Mouse (Mus musculus): ENCODE data around the gene Olfr1. TPM values are rescaled to one million over a fixed set of nuclear protein-coding genes. Genes with fewer than 3 reads are reported as not detected.

Olfr1 gene
- polyA plus RNA-seq (2015; fragmentation: Illumina TruSeq; extraction: RNeasy Lipid Tissue Mini Kit (QIAGEN cat#74804); ENCODE audit: insufficient read depth, low replicate concordance) = not detected

DNA sequence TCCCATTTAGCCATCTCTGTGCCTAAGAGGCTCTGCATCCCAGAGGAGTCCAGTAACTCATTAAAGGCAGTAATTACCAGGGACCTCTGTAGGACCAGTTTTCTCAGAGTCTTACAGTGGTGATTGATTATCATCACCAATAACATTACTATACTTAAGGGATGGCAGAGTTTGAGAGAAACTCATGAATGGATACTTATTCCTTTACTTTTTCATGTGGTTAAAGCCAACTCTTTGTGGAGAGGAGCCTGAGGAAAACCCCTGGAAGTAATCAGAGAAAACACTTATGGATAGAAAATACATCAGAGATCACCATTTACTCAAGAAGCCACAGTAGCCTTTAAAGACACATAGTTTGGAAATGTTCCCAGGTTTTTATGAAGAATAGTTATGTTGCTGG lies at the start of gene Olfr1:
Gene Olfr1 (minus strand): TSS at position 101 of the 400 bp plus-strand sequence.

DNA sequence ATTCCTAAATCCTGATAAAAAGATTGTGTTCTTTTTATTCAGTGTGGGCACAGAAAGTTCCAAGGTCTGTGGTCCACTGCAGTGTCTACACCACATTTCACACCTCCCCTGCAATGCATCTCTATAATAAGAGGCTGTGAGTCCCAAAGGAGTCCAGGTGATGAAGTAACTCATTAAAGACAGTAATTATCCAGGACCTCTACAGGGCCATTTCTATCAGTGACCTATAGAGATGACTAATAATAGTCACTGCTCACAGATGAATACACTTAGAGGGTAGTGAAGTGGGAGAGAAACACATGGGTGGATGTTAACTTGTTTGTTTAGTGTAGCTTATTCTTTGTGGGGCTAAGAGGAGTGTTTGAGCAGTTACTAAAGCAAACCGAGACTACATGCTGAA lies 29.0 kb upstream of the Olfr1 start, which contains the start of gene Olfr378:
Gene Olfr378 (minus strand): TSS at position 101 of the 400 bp plus-strand sequence.

DNA sequence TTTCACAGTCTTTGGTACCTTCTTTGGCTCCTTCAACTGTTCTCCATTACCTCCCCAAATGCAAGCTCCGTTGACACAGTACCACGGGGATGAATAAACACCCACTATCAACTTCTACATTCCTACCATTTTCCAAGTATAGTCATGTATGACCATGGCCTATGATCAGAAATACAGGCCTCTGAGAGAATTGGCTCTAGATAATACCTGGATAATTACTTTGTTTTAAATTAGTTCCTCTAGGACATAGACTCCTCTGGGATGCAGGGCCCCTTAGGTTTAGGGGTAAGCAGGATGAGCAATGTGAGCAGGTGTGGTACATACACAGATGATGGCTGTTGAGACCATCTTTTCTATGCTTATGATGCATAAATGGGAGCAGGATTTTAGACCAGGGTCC lies 28.5 kb downstream of the Olfr1 start, which contains the start of gene Olfr376:
Gene Olfr376 (plus strand): TSS at position 301 of the 400 bp plus-strand sequence.

DNA sequence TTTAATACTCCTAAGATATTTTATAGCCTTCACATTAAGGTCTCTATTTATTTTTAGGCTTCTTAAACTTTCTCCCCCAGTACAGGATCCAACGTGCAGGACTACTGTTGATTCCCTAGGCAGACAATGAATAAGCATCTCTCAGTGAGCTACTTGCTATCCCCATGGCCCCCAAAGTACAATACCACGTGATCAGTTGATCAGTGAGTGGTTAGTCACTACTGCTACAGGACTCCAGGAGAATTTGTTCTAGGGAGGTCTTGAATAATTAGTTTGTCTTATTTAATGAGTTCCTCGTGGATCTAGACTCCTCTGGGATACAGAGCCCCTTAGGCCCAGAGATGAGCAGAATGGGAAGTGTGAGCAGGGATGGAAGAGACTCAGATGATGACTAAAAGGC lies 48.9 kb downstream of the Olfr1 start, which contains the start of gene Olfr20:
Gene Olfr20 (plus strand): TSS at position 301 of the 400 bp plus-strand sequence.

Other genes with a start within 250 kb of the Olfr1 start
- 0.90 TPM for gene P2rx5, start 239.2 kb downstream of the Olfr1 start, polyA plus RNA-seq (2015; fragmentation: Illumina TruSeq; extraction: RNeasy Lipid Tissue Mini Kit (QIAGEN cat#74804); ENCODE audit: insufficient read depth, low replicate concordance)
- 43.9 TPM for gene Emc6, start 222.6 kb downstream of the Olfr1 start, polyA plus RNA-seq (2015; fragmentation: Illumina TruSeq; extraction: RNeasy Lipid Tissue Mini Kit (QIAGEN cat#74804); ENCODE audit: insufficient read depth, low replicate concordance)
- 26.3 TPM for gene Tax1bp3, start 222.5 kb downstream of the Olfr1 start, polyA plus RNA-seq (2015; fragmentation: Illumina TruSeq; extraction: RNeasy Lipid Tissue Mini Kit (QIAGEN cat#74804); ENCODE audit: insufficient read depth, low replicate concordance)
- 23.1 TPM for gene Ctns, start 200.6 kb downstream of the Olfr1 start, polyA plus RNA-seq (2015; fragmentation: Illumina TruSeq; extraction: RNeasy Lipid Tissue Mini Kit (QIAGEN cat#74804); ENCODE audit: insufficient read depth, low replicate concordance)
- 3.7 TPM for gene Shpk, start 200.2 kb downstream of the Olfr1 start, polyA plus RNA-seq (2015; fragmentation: Illumina TruSeq; extraction: RNeasy Lipid Tissue Mini Kit (QIAGEN cat#74804); ENCODE audit: insufficient read depth, low replicate concordance)
- gene Trpv1, start 165.3 kb downstream of the Olfr1 start, polyA plus RNA-seq (2015; fragmentation: Illumina TruSeq; extraction: RNeasy Lipid Tissue Mini Kit (QIAGEN cat#74804); ENCODE audit: insufficient read depth, low replicate concordance) = not detected
- gene Trpv3, start 132.2 kb downstream of the Olfr1 start, polyA plus RNA-seq (2015; fragmentation: Illumina TruSeq; extraction: RNeasy Lipid Tissue Mini Kit (QIAGEN cat#74804); ENCODE audit: insufficient read depth, low replicate concordance) = 1.4 TPM
- 2.9 TPM for gene Aspa, start 70.0 kb downstream of the Olfr1 start, polyA plus RNA-seq (2015; fragmentation: Illumina TruSeq; extraction: RNeasy Lipid Tissue Mini Kit (QIAGEN cat#74804); ENCODE audit: insufficient read depth, low replicate concordance)
- gene Gm49340, start 69.9 kb downstream of the Olfr1 start, polyA plus RNA-seq (2015; fragmentation: Illumina TruSeq; extraction: RNeasy Lipid Tissue Mini Kit (QIAGEN cat#74804); ENCODE audit: insufficient read depth, low replicate concordance) = not detected
- not detected for gene Spata22, start 69.9 kb downstream of the Olfr1 start, polyA plus RNA-seq (2015; fragmentation: Illumina TruSeq; extraction: RNeasy Lipid Tissue Mini Kit (QIAGEN cat#74804); ENCODE audit: insufficient read depth, low replicate concordance)
- not detected for gene Olfr20, start 48.8 kb downstream of the Olfr1 start, polyA plus RNA-seq (2015; fragmentation: Illumina TruSeq; extraction: RNeasy Lipid Tissue Mini Kit (QIAGEN cat#74804); ENCODE audit: insufficient read depth, low replicate concordance)
- not detected for gene Olfr376, start 28.4 kb downstream of the Olfr1 start, polyA plus RNA-seq (2015; fragmentation: Illumina TruSeq; extraction: RNeasy Lipid Tissue Mini Kit (QIAGEN cat#74804); ENCODE audit: insufficient read depth, low replicate concordance)
- not detected for gene Olfr378, start 28.9 kb upstream of the Olfr1 start, polyA plus RNA-seq (2015; fragmentation: Illumina TruSeq; extraction: RNeasy Lipid Tissue Mini Kit (QIAGEN cat#74804); ENCODE audit: insufficient read depth, low replicate concordance)
- gene Olfr380, start 57.9 kb upstream of the Olfr1 start, polyA plus RNA-seq (2015; fragmentation: Illumina TruSeq; extraction: RNeasy Lipid Tissue Mini Kit (QIAGEN cat#74804); ENCODE audit: insufficient read depth, low replicate concordance) = not detected
- not detected for gene Olfr381, start 92.0 kb upstream of the Olfr1 start, polyA plus RNA-seq (2015; fragmentation: Illumina TruSeq; extraction: RNeasy Lipid Tissue Mini Kit (QIAGEN cat#74804); ENCODE audit: insufficient read depth, low replicate concordance)
- gene Olfr382, start 117.6 kb upstream of the Olfr1 start, polyA plus RNA-seq (2015; fragmentation: Illumina TruSeq; extraction: RNeasy Lipid Tissue Mini Kit (QIAGEN cat#74804); ENCODE audit: insufficient read depth, low replicate concordance) = not detected
- gene Olfr385, start 193.4 kb upstream of the Olfr1 start, polyA plus RNA-seq (2015; fragmentation: Illumina TruSeq; extraction: RNeasy Lipid Tissue Mini Kit (QIAGEN cat#74804); ENCODE audit: insufficient read depth, low replicate concordance) = not detected
- not detected for gene Olfr384, start 199.0 kb upstream of the Olfr1 start, polyA plus RNA-seq (2015; fragmentation: Illumina TruSeq; extraction: RNeasy Lipid Tissue Mini Kit (QIAGEN cat#74804); ENCODE audit: insufficient read depth, low replicate concordance)